Comparison of ENCODE assay signal across 8 mouse cellular contexts in genomic region chr19:29523230-29523582, GRCm38 (mm10). TPM values are rescaled to one million over a fixed set of nuclear protein-coding genes. Genes with fewer than 3 reads are reported as not detected.
A peak's percentile ranks its signal among the peaks of the same experiment; 100 is the strongest.
DNase-seq lines count a peak whose midpoint lies in the region; ATAC-seq and TF ChIP-seq lines count a peak whose summit lies in the region.

No protein-coding gene starts in this region.

- H3K9me3 ChIP-seq in erythroblast, embryonic 14.5 days (ENCODE audit: control insufficient read depth, low read length) = no peaks in the 10 kb centered on the region
- no peaks in the 10 kb centered on the region for H3K9me3 ChIP-seq in ES-Bruce4 (replicated peaks; ENCODE audit: control insufficient read depth, insufficient read depth, low read length, poor library complexity, severe bottlenecking)
- no peaks in the 10 kb centered on the region for H3K9me3 ChIP-seq in forebrain, embryonic 16.5 days (ENCODE audit: control insufficient read depth, low read length)
- no peaks in the 10 kb centered on the region for H3K9me3 ChIP-seq in liver, embryonic 12.5 days (replicated peaks)

- no peak for DNase-seq in adrenal gland, adult 2 months
- no peak for DNase-seq in gastrocnemius, postnatal 25 days
- no peak for DNase-seq in thymus, postnatal 36 days

- no peak for ATAC-seq in erythroblast, adult 5-6 weeks (replicated peaks; ENCODE audit: low FRiP score, poor library complexity, severe bottlenecking)
- ATAC-seq in forebrain, embryonic 16.5 days = no peak
- no peak for ATAC-seq in liver, embryonic 12.5 days

- H3K4me2 ChIP-seq in forebrain, embryonic 16.5 days (ENCODE audit: low read length) = peak overlapping the region; percentile 85
- peak overlapping the region; percentile 96 for H3K4me2 ChIP-seq in liver, embryonic 12.5 days

- H3K27me3 ChIP-seq in erythroblast, embryonic 14.5 days (ENCODE audit: control insufficient read depth) = no peaks in the 10 kb centered on the region; the same call in 1 of the 2 replicates
- H3K27me3 ChIP-seq in ES-Bruce4 (ENCODE audit: control insufficient read depth, insufficient read depth, low read length, poor library complexity, severe bottlenecking) = no peaks in the 10 kb centered on the region
- no peaks in the 10 kb centered on the region for H3K27me3 ChIP-seq in forebrain, embryonic 16.5 days (replicated peaks; ENCODE audit: control insufficient read depth, insufficient read depth, low read length)
- no peaks in the 10 kb centered on the region for H3K27me3 ChIP-seq in liver, embryonic 12.5 days (replicated peaks)

- no peak for TF ChIP-seq CTCF in ES-Bruce4 (IDR thresholded peaks at IDR 0.05; ENCODE audit: low read depth, low read length)

- no peak for TF ChIP-seq EP300 in ES-Bruce4 (IDR thresholded peaks at IDR 0.05; ENCODE audit: insufficient read depth, low read depth, low read length)

- no peak overlapping the region for H3K27ac ChIP-seq in ES-Bruce4 (ENCODE audit: insufficient read depth, low read length)
- H3K27ac ChIP-seq in forebrain, embryonic 16.5 days (ENCODE audit: low read length) = no peak overlapping the region
- peak overlapping the region; percentile 93 for H3K27ac ChIP-seq in liver, embryonic 12.5 days

- no peak for TF ChIP-seq POLR2A in ES-Bruce4 (IDR thresholded peaks at IDR 0.05; ENCODE audit: insufficient read depth, low read length)

- peak overlapping the region; percentile 88 for H3K4me3 ChIP-seq in erythroblast, embryonic 14.5 days (replicated peaks)
- H3K4me3 ChIP-seq in ES-Bruce4 (ENCODE audit: low read depth, low read length) = peak overlapping the region; percentile 91
- peak overlapping the region; percentile 92 for H3K4me3 ChIP-seq in forebrain, embryonic 16.5 days (replicated peaks; ENCODE audit: low read length)
- peak overlapping the region; percentile 96 for H3K4me3 ChIP-seq in liver, embryonic 12.5 days

- peak overlapping the region; percentile 95 for H3K9ac ChIP-seq in ES-Bruce4 (ENCODE audit: low read depth, poor library complexity, severe bottlenecking)
- peak overlapping the region; percentile 92 for H3K9ac ChIP-seq in forebrain, embryonic 16.5 days (replicated peaks; ENCODE audit: low read depth, low read length)
- H3K9ac ChIP-seq in liver, embryonic 12.5 days = peak overlapping the region; percentile 88

- H3K36me3 ChIP-seq in erythroblast, embryonic 14.5 days (ENCODE audit: control insufficient read depth) = no peaks in the 10 kb centered on the region
- H3K36me3 ChIP-seq in ES-Bruce4 (ENCODE audit: control insufficient read depth, insufficient read depth, low read length, poor library complexity, severe bottlenecking) = 0 out of 2 replicates have a peak, but pooled peaks cover 6% of the 10 kb centered on the region
- H3K36me3 ChIP-seq in forebrain, embryonic 16.5 days (ENCODE audit: control insufficient read depth, insufficient read depth) = no peaks in the 10 kb centered on the region
- H3K36me3 ChIP-seq in liver, embryonic 12.5 days = no peaks in the 10 kb centered on the region

- 2% methylated on average over 9 of the region's 9 CpGs for WGBS in forebrain, embryonic 16.5 days
- WGBS in liver, embryonic 12.5 days (ENCODE audit: insufficient replicate concordance) = 0% methylated on average over 9 of the region's 9 CpGs

- H3K4me1 ChIP-seq in erythroblast, embryonic 14.5 days (ENCODE audit: control insufficient read depth) = peaks cover 23% of the 10 kb centered on the region
- peaks cover 2% of the 10 kb centered on the region for H3K4me1 ChIP-seq in ES-Bruce4 (ENCODE audit: control insufficient read depth, insufficient read depth, low read length)
- peaks cover 14% of the 10 kb centered on the region for H3K4me1 ChIP-seq in forebrain, embryonic 16.5 days (replicated peaks; ENCODE audit: control insufficient read depth, insufficient read depth, low read length)
- peaks cover 29% of the 10 kb centered on the region for H3K4me1 ChIP-seq in liver, embryonic 12.5 days

RNA-seq across cellular contexts. Expression of gene Ric1, which starts 1.1 kb away (rescaled TPM):
- polyA plus RNA-seq in erythroblast, embryonic 14.5 days (2012) = 0.08 and 0.18 TPM in 2 replicates
- total RNA-seq in erythroblast, adult 5-6 weeks (2015; ENCODE audit: low replicate concordance) = 1.7 and 6.1 TPM in 2 replicates
- 4.6 and 4.7 TPM in 2 replicates for total RNA-seq in erythroblast, adult 5-6 weeks (2017; ENCODE audit: low replicate concordance)
- 49.7 and 50.2 TPM in 2 replicates for polyA plus RNA-seq in ES-Bruce4 (2011; ENCODE audit: insufficient read depth, insufficient read length, low read depth, missing spikeins)
- 13.4 and 14.0 TPM in 2 replicates for polyA plus RNA-seq in forebrain, embryonic 16.5 days (2015; fragmentation: Nextera tagmentation; extraction: Ambion mirVana)
- polyA plus RNA-seq in liver, embryonic 12.5 days (2016; fragmentation: Nextera tagmentation; extraction: Ambion mirVana) = 4.9 and 5.8 TPM in 2 replicates
- 10 to 100 TPM; 25.9 to 40.3 TPM for total RNA-seq in adrenal gland, adult 2 months (2021)
- 7.5 and 7.9 TPM in 2 replicates for polyA plus RNA-seq in adrenal gland, adult 2 months (2012; rRNA removed)
- total RNA-seq in gastrocnemius, postnatal 25 days (2021) = 10 to 100 TPM; 22.5 to 23.8 TPM
